Comparison of ENCODE assay signal across 11 mouse cellular contexts in the genomic region with DNA sequence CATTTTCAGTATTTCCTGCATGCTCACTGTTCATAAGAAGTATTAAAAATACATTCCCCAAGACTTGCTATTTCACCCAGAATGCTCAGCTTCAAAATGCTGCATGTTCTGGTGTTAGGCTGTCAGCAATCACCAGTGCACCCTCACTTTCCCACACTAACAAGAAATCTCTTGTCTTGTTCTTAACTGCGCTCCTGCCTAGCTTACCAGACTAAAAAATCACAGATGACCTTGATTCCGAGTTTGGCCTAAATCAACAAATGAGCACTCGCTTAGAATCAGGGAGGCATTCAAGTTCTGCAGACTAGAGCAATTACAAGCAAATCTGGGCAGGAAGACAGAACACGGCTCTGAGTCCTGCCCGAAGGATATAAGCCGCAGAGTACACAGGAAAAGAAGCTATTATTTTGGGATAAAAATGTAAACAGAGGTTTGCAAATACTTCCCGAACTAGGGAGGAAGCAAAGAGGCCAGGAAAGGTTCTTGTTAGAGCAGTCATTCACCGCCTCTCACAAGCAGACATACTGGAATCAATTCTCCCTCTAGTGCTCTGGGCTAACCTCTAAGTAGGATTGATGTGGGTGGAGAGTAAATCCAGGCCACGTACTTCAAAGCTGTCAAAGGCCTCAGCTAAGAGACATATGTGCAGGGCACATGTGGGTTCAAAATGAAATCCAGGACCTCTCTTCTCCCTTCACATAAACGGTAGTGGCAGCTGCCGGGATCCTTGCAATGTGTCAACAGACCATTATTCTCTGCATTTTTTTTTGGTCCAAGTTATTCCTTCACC.
DNase-seq lines count a peak whose midpoint lies in the region; ATAC-seq and TF ChIP-seq lines count a peak whose summit lies in the region.
"Had no signal": no experiment of that assay in that cellular context is flagged by ENCODE, and none has a peak within 500 bp of the region (broad histone marks: within the 10 kb centered on the region; RNA-seq: fewer than 3 reads in every experiment).

No protein-coding gene starts in this region.

- WGBS in embryonic facial prominence, embryonic 11.5 days: 37% methylated on average over 11 of the region's 11 CpGs
- WGBS in limb, embryonic 13.5 days: 23% methylated on average over 11 of the region's 11 CpGs

- H3K9me3 ChIP-seq in embryonic facial prominence, embryonic 11.5 days (replicated peaks; ENCODE audit: control insufficient read depth, low read length): peaks cover 3% of the 10 kb centered on the region; the same call in 1 of the 2 replicates
- H3K9me3 ChIP-seq in limb, embryonic 13.5 days: no peaks in the 10 kb centered on the region

- H3K4me2 ChIP-seq in embryonic facial prominence, embryonic 11.5 days (ENCODE audit: low read depth, low read length): no peak overlapping the region
- peak overlapping the region; percentile 16; the same call in 1 of the 2 replicates for H3K4me2 ChIP-seq in limb, embryonic 13.5 days (replicated peaks)

- no peak for TF ChIP-seq CTCF in layer of hippocampus, adult 2 months (conservative IDR thresholded peaks at IDR 0.05)

- no peak overlapping the region for H3K4me3 ChIP-seq in layer of hippocampus, adult 2 months
- H3K4me3 ChIP-seq in embryonic facial prominence, embryonic 11.5 days (ENCODE audit: low read depth, low read length): no peak overlapping the region
- H3K4me3 ChIP-seq in limb, embryonic 13.5 days: no peak overlapping the region

- no peaks in the 10 kb centered on the region for H3K36me3 ChIP-seq in embryonic facial prominence, embryonic 11.5 days (replicated peaks; ENCODE audit: control insufficient read depth, insufficient read depth, low read depth, low read length)
- H3K36me3 ChIP-seq in limb, embryonic 13.5 days: no peaks in the 10 kb centered on the region

- peak overlapping the region; percentile 46; the same call in 1 of the 2 replicates for H3K27ac ChIP-seq in layer of hippocampus, adult 2 months
- no peak overlapping the region for H3K27ac ChIP-seq in embryonic facial prominence, embryonic 11.5 days (replicated peaks; ENCODE audit: low read depth, low read length)
- H3K27ac ChIP-seq in limb, embryonic 13.5 days: no peak overlapping the region

- no peaks in the 10 kb centered on the region for H3K27me3 ChIP-seq in embryonic facial prominence, embryonic 11.5 days (ENCODE audit: control insufficient read depth, insufficient read depth, low read length)
- no peaks in the 10 kb centered on the region for H3K27me3 ChIP-seq in limb, embryonic 13.5 days

- DNase-seq in layer of hippocampus, adult 2 months (ENCODE audit: low spot score in 2 of 2): no peak
- DNase-seq in layer of hippocampus, adult 8-10 months (ENCODE audit: low spot score in 2 of 2): no peak
- peak; percentile 45 for DNase-seq in embryo, embryonic 10.5 days (ENCODE audit: low spot score)
- peak; percentile 68 for DNase-seq in embryonic facial prominence, embryonic 11.5 days (ENCODE audit: low spot score)
- no peak for DNase-seq in cerebellum, adult 8-10 months
- no peak for DNase-seq in right cerebral cortex, postnatal 14 days
- DNase-seq: adrenal gland, postnatal 10 days; heart, postnatal 4 days; kidney, postnatal 10 days; lung, adult 2 months had no signal

- no peak overlapping the region for H3K9ac ChIP-seq in embryonic facial prominence, embryonic 11.5 days (replicated peaks; ENCODE audit: low read length)
- H3K9ac ChIP-seq in limb, embryonic 13.5 days: no peak overlapping the region

- ATAC-seq in embryonic facial prominence, embryonic 11.5 days (replicated peaks; ENCODE audit: insufficient number of reproducible peaks, low FRiP score, low TSS enrichment, low read depth): 0 out of 2 replicates have a peak, but pooled peaks have one; percentile 62
- no peak for ATAC-seq in limb, embryonic 13.5 days (ENCODE audit: low FRiP score, low read depth)

- H3K4me1 ChIP-seq in embryonic facial prominence, embryonic 11.5 days (ENCODE audit: control insufficient read depth, insufficient read depth, low read length): no peaks in the 10 kb centered on the region
- peaks cover 22% of the 10 kb centered on the region for H3K4me1 ChIP-seq in limb, embryonic 13.5 days

Comparison
In these comparisons a context has a peak if more than half of its experiments do, and no peak if none do; other contexts are left out.
1. DNase-seq: peak in embryo, embryonic 10.5 days (single experiment) and embryonic facial prominence, embryonic 11.5 days (single experiment); none in layer of hippocampus, adult 2 months (0 of 2), layer of hippocampus, adult 8-10 months (0 of 2), cerebellum, adult 8-10 months (single experiment) and right cerebral cortex, postnatal 14 days (single experiment).